2 mouse cellular contexts compared by ENCODE assay signal in genomic region chr4:62518416-62519121, GRCm38 (mm10).
TF ChIP-seq lines count a peak whose summit lies in the region.

No protein-coding gene starts in this region.

TF ChIP-seq in CH12.LX, 34 proteins besides CTCF, POLR2A, EP300 and RAD21:
- peak; percentile 49; the same call in 1 of the 2 replicates for TF ChIP-seq MAX (IDR thresholded peaks at IDR 0.05; ENCODE audit: low read length)
- TF ChIP-seq USF1 (IDR thresholded peaks at IDR 0.05; ENCODE audit: low read depth, low read length): no peak
- TF ChIP-seq MEF2A (IDR thresholded peaks at IDR 0.05; ENCODE audit: borderline replicate concordance, low read depth, low read length): peak; percentile 65; the same call in 1 of the 2 replicates
- 0 out of 2 replicates have a peak, but pooled peaks have one; percentile 25 for TF ChIP-seq MAFK (IDR thresholded peaks at IDR 0.05; ENCODE audit: insufficient replicate concordance, low read length)
- no peak for TF ChIP-seq ZC3H11A (IDR thresholded peaks at IDR 0.05; ENCODE audit: low read depth, low read length)
- TF ChIP-seq USF2 (conservative IDR thresholded peaks at IDR 0.05; ENCODE audit: low read depth, low read length): no peak
- TF ChIP-seq MYC (IDR thresholded peaks at IDR 0.05; ENCODE audit: low read depth, low read length): peak; percentile 71; the same call in 1 of the 2 replicates
- TF ChIP-seq UBTF (IDR thresholded peaks at IDR 0.05; ENCODE audit: low read depth, low read length): no peak
- TF ChIP-seq NRF1 (IDR thresholded peaks at IDR 0.05; ENCODE audit: low read depth, low read length): no peak; the same call in 1 of the 2 replicates
- TF ChIP-seq TBP (conservative IDR thresholded peaks at IDR 0.05; ENCODE audit: low read depth, low read length): no peak
- TF ChIP-seq JUN (IDR thresholded peaks at IDR 0.05; ENCODE audit: insufficient read depth, low read depth, low read length): no peak
- TF ChIP-seq ELF1 (IDR thresholded peaks at IDR 0.05; ENCODE audit: low read depth, low read length): peak; percentile 74
- no peak for TF ChIP-seq ZKSCAN1 (IDR thresholded peaks at IDR 0.05; ENCODE audit: borderline replicate concordance, low read depth, low read length)
- TF ChIP-seq HCFC1 (IDR thresholded peaks at IDR 0.05; ENCODE audit: low read depth, low read length): 0 out of 2 replicates have a peak, but pooled peaks have one; percentile 16
- peak; percentile 84 for TF ChIP-seq TCF12 (IDR thresholded peaks at IDR 0.05; ENCODE audit: low read depth, low read length)
- no peak for TF ChIP-seq CHD2 (IDR thresholded peaks at IDR 0.05; ENCODE audit: low read length)
- peak; percentile 72 for TF ChIP-seq BHLHE40 (IDR thresholded peaks at IDR 0.05; ENCODE audit: low read depth, low read length)
- no peak; the same call in 1 of the 2 replicates for TF ChIP-seq SMC3 (IDR thresholded peaks at IDR 0.05; ENCODE audit: low read depth, low read length)
- peak; percentile 49; the same call in 1 of the 2 replicates for TF ChIP-seq MXI1 (IDR thresholded peaks at IDR 0.05; ENCODE audit: low read depth, low read length)
- TF ChIP-seq E2F4 (IDR thresholded peaks at IDR 0.05; ENCODE audit: insufficient replicate concordance, low read depth, low read length): peak; percentile 28; the same call in 1 of the 2 replicates
- no peak for TF ChIP-seq NELFE (IDR thresholded peaks at IDR 0.05; ENCODE audit: low read depth, low read length)
- no peak for TF ChIP-seq ZMIZ1 (IDR thresholded peaks at IDR 0.05; ENCODE audit: low read depth, low read length)
- peak; percentile 64; the same call in 1 of the 2 replicates for TF ChIP-seq SIN3A (IDR thresholded peaks at IDR 0.05; ENCODE audit: low read length)
- no peak for TF ChIP-seq KAT2A (IDR thresholded peaks at IDR 0.05; ENCODE audit: insufficient replicate concordance, low read length)
- TF ChIP-seq PAX5 (IDR thresholded peaks at IDR 0.05; ENCODE audit: low read length): no peak
- no peak for TF ChIP-seq POLR2AphosphoS2 (IDR thresholded peaks at IDR 0.05; ENCODE audit: low read depth, low read length)
- TF ChIP-seq RCOR1 (conservative IDR thresholded peaks at IDR 0.05; ENCODE audit: low read depth, low read length): peak; percentile 70; the same call in 1 of the 2 replicates
- TF ChIP-seq CHD1 (IDR thresholded peaks at IDR 0.05; ENCODE audit: low read depth, low read length): peak; percentile 64; the same call in 1 of the 2 replicates
- TF ChIP-seq MAZ (IDR thresholded peaks at IDR 0.05; ENCODE audit: low read depth, low read length): no peak; the same call in 1 of the 2 replicates
- TF ChIP-seq IRF4 (IDR thresholded peaks at IDR 0.05; ENCODE audit: low read depth, low read length): peak; percentile 81
- TF ChIP-seq GABPA (IDR thresholded peaks at IDR 0.05; ENCODE audit: insufficient replicate concordance, low read depth, low read length): no peak
- TF ChIP-seq ZNF384 (IDR thresholded peaks at IDR 0.05; ENCODE audit: low read depth, low read length): no peak
- TF ChIP-seq ETS1 (conservative IDR thresholded peaks at IDR 0.05; ENCODE audit: low read depth, low read length): peak; percentile 52
- no peak for TF ChIP-seq JUND (conservative IDR thresholded peaks at IDR 0.05; ENCODE audit: low read depth, low read length)
TF ChIP-seq in CH12.LX: peak in this region for 15.

TF ChIP-seq in myocyte, 11 proteins besides CTCF, POLR2A, EP300 and RAD21:
- TF ChIP-seq E2F4 (IDR thresholded peaks at IDR 0.05; ENCODE audit: insufficient read depth): no peak
- no peak for TF ChIP-seq SRF (IDR thresholded peaks at IDR 0.05; ENCODE audit: control insufficient read depth, insufficient read length, low read depth)
- TF ChIP-seq USF1 (IDR thresholded peaks at IDR 0.05; ENCODE audit: low read depth): no peak
- TF ChIP-seq MAX (IDR thresholded peaks at IDR 0.05; ENCODE audit: low read depth): no peak
- no peak for TF ChIP-seq MYOG (IDR thresholded peaks at IDR 0.05; ENCODE audit: control insufficient read depth in 1 of 3, insufficient read depth in 1 of 3, insufficient read length in 2 of 3, low read depth in 2 of 3)
- TF ChIP-seq TCF3 (IDR thresholded peaks at IDR 0.05; ENCODE audit: insufficient read length, low read depth): no peak
- TF ChIP-seq POLR2AphosphoS2 (IDR thresholded peaks at IDR 0.05; ENCODE audit: insufficient read length, low read depth): no peak
- no peak for TF ChIP-seq REST (IDR thresholded peaks at IDR 0.05; ENCODE audit: insufficient read depth, insufficient read length)
- no peak for TF ChIP-seq CEBPB (IDR thresholded peaks at IDR 0.05; ENCODE audit: insufficient read depth, poor library complexity, severe bottlenecking)
- TF ChIP-seq MYOD1 (IDR thresholded peaks at IDR 0.05; ENCODE audit: control insufficient read depth in 1 of 3, insufficient read length in 2 of 3, low read depth in 2 of 3): no peak
- no peak for TF ChIP-seq TCF12 (IDR thresholded peaks at IDR 0.05; ENCODE audit: insufficient read depth, poor library complexity, severe bottlenecking)
